Mouse (Mus musculus): Measurements from ENCODE around the gene Tent5b.

The Tent5b gene

GRCm38 (mm10) chr4:133479458-133480184 is at the start of gene Tent5b:
Gene Tent5b (plus strand): TSS chr4:133480132.
- DNase-seq (ENCODE audit: low read depth, low spot score): peak; percentile 99

GRCm38 (mm10) chr4:133431508-133431907 is 48.4 kb upstream of the Tent5b start:
- DNase-seq (ENCODE audit: low read depth, low spot score): no peak

- DNase-seq (ENCODE audit: low read depth, low spot score): no peak
These were observed 47.3 kb upstream of the Tent5b start for GRCm38 (mm10) chr4:133432560-133433171.

GRCm38 (mm10) chr4:133435921-133436320 is 44.0 kb upstream of the Tent5b start:
- no peak for DNase-seq (ENCODE audit: low read depth, low spot score)

- peak; percentile 32 for DNase-seq (ENCODE audit: low read depth, low spot score)
These were observed 40.2 kb upstream of the Tent5b start for GRCm38 (mm10) chr4:133439460-133440376.

GRCm38 (mm10) chr4:133440377-133440795 is 39.5 kb upstream of the Tent5b start:
- peak; percentile 18 for DNase-seq (ENCODE audit: low read depth, low spot score)

- DNase-seq (ENCODE audit: low read depth, low spot score): no peak
These were observed 37.7 kb upstream of the Tent5b start for GRCm38 (mm10) chr4:133442194-133442593.

- no peak for DNase-seq (ENCODE audit: low read depth, low spot score)
These were observed 36.8 kb upstream of the Tent5b start for GRCm38 (mm10) chr4:133443085-133443484.

GRCm38 (mm10) chr4:133445727-133446126 is 34.2 kb upstream of the Tent5b start:
- no peak for DNase-seq (ENCODE audit: low read depth, low spot score)

GRCm38 (mm10) chr4:133447366-133447765 is 32.6 kb upstream of the Tent5b start:
- DNase-seq (ENCODE audit: low read depth, low spot score): no peak

GRCm38 (mm10) chr4:133447967-133448366 is 32.0 kb upstream of the Tent5b start:
- DNase-seq (ENCODE audit: low read depth, low spot score): no peak

- no peak for DNase-seq (ENCODE audit: low read depth, low spot score)
These were observed 31.1 kb upstream of the Tent5b start for GRCm38 (mm10) chr4:133448708-133449388.

- DNase-seq (ENCODE audit: low read depth, low spot score): no peak
These were observed 30.2 kb upstream of the Tent5b start for GRCm38 (mm10) chr4:133449726-133450125.

GRCm38 (mm10) chr4:133451536-133451935 is 28.4 kb upstream of the Tent5b start:
- DNase-seq (ENCODE audit: low read depth, low spot score): peak; percentile 51

- DNase-seq (ENCODE audit: low read depth, low spot score): no peak
These were observed 27.5 kb upstream of the Tent5b start for GRCm38 (mm10) chr4:133452433-133452832.

- no peak for DNase-seq (ENCODE audit: low read depth, low spot score)
These were observed 21.9 kb upstream of the Tent5b start for GRCm38 (mm10) chr4:133458044-133458443.

GRCm38 (mm10) chr4:133460006-133460405 is 19.9 kb upstream of the Tent5b start:
- DNase-seq (ENCODE audit: low read depth, low spot score): no peak

GRCm38 (mm10) chr4:133460796-133461325 is 19.1 kb upstream of the Tent5b start:
- DNase-seq (ENCODE audit: low read depth, low spot score): no peak

GRCm38 (mm10) chr4:133461362-133461761 is 18.6 kb upstream of the Tent5b start:
- no peak for DNase-seq (ENCODE audit: low read depth, low spot score)

- DNase-seq (ENCODE audit: low read depth, low spot score): no peak
These were observed 16.7 kb upstream of the Tent5b start for GRCm38 (mm10) chr4:133463184-133463583.

- peak; percentile 73 for DNase-seq (ENCODE audit: low read depth, low spot score)
These were observed 11.9 kb upstream of the Tent5b start for GRCm38 (mm10) chr4:133468080-133468479.

Measured in skeletal muscle tissue, adult 2 months (tissue).